Mouse (Mus musculus): ENCODE measurements around the gene Neurog1. TPM values are rescaled to one million over a fixed set of nuclear protein-coding genes. Genes with fewer than 3 reads are reported as not detected.

Gene Neurog1
- total and polyA plus RNA-seq, 3 experiments = not detected

DNA sequence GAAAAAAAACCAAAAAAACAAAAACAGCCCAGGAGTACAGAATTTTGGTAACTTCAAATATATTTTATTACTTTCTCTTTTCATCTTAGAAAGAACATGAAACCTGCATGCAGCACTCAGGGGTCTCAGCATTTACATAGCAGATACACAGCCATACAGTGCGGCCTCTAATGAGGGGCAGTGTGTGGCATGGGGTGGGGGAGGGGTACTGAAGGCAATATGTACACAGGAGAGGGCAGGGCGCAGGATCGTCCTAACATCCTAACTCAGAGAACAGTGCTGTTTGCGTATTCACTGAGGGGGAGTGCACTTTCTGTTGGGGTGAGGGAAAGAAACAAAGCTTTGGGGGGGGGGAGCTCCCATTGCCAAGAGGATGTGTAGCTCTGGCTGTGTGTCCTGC, 36.6 kb upstream of the Neurog1 start:
- TF ChIP-seq ZMIZ1 (IDR thresholded peaks at IDR 0.05; ENCODE audit: low read depth, low read length) (no peak), ETS1 (IDR thresholded peaks at IDR 0.05; ENCODE audit: low read depth, low read length) (no peak), MXI1 (IDR thresholded peaks at IDR 0.05; ENCODE audit: low read depth, low read length) (no peak), ZC3H11A (IDR thresholded peaks at IDR 0.05; ENCODE audit: low read depth, low read length) (no peak), ZKSCAN1 (IDR thresholded peaks at IDR 0.05; ENCODE audit: low read depth, low read length) (no peak), HCFC1 (IDR thresholded peaks at IDR 0.05; ENCODE audit: low read depth, low read length) (no peak), E2F4 (IDR thresholded peaks at IDR 0.05; ENCODE audit: borderline replicate concordance, low read depth, low read length) (no peak), MYC (IDR thresholded peaks at IDR 0.05; ENCODE audit: low read depth, low read length) (no peak), RCOR1 (IDR thresholded peaks at IDR 0.05; ENCODE audit: low read depth, low read length) (no peak)
- H3K27me3 ChIP-seq (ENCODE audit: control insufficient read depth in 1 of 2, insufficient read depth in 2 of 2, low read length in 2 of 2) = no peaks in the 10 kb centered on the region
- no peak for DNase-seq (ENCODE audit: low read depth, low spot score)
- H3K36me3 ChIP-seq (ENCODE audit: control insufficient read depth in 1 of 2, insufficient read depth in 2 of 2, low read length in 2 of 2) = no peaks in the 10 kb centered on the region
- no peaks in the 10 kb centered on the region for H3K9me3 ChIP-seq (replicated peaks; ENCODE audit: insufficient read depth, low read length)
- no peak overlapping the region for H3K9ac ChIP-seq (ENCODE audit: control insufficient read depth, low read depth, low read length, poor library complexity, severe bottlenecking)
- no peaks in the 10 kb centered on the region for H3K4me1 ChIP-seq (ENCODE audit: control insufficient read depth in 1 of 2, insufficient read depth in 2 of 2, low read length in 2 of 2)
- H3K27ac ChIP-seq (ENCODE audit: control insufficient read depth, low read depth, low read length) = no peak overlapping the region
- H3K79me2 ChIP-seq (ENCODE audit: control insufficient read depth, insufficient read depth, low read length, poor library complexity) = no peaks in the 10 kb centered on the region
- no peak overlapping the region for H3K4me3 ChIP-seq (ENCODE audit: control insufficient read depth in 1 of 2, insufficient read depth in 1 of 2, low read depth in 2 of 2, low read length in 2 of 2)

DNA sequence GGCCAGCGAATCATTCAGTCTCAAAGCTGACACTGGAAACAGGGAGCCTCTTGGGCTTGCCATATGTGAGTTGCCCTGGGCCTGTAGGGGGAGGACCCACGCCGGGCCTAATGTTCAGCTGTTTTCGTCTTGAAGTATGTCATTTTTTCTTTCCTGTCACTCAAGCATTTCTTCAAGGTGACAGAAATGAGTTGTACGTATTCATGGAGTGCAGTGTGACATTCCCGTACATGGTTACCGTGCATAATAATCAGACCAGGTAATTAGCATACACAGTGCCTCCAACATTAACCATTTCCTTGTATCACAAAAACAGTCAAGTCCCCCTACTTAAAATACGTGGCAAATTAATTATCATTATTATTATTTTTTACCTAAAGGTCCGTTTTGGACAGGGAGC, 35.1 kb upstream of the Neurog1 start:
- H3K9ac ChIP-seq (ENCODE audit: control insufficient read depth, low read depth, low read length, poor library complexity, severe bottlenecking) = no peak overlapping the region

DNA sequence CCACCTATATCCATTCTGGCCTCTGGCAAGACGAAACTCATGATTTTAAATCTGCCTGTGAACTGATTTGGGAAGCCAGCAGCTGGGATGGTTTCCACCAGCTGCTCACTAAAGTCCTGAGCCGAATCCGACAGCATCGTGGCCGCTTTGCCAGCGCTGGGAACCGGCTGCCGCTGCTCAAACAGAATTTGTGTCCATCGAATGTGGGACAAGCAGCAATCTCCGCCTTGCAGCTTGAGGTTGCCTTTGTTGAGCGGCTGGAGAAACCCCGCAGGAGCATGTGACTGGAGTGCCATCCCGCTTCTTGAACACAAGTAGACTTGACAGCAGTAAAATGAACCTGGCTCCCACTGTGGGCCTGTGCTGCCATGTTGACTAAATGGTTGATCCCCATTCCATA, 31.4 kb upstream of the Neurog1 start:
- Histone ChIP-seq H3K4me3 (ENCODE audit: control insufficient read depth in 1 of 2, insufficient read depth in 1 of 2, low read depth in 2 of 2, low read length in 2 of 2) (no peak overlapping the region), H3K27ac (ENCODE audit: control insufficient read depth, low read depth, low read length) (no peak overlapping the region), H3K36me3 (ENCODE audit: control insufficient read depth in 1 of 2, insufficient read depth in 2 of 2, low read length in 2 of 2) (no peaks in the 10 kb centered on the region), H3K27me3 (ENCODE audit: control insufficient read depth in 1 of 2, insufficient read depth in 2 of 2, low read length in 2 of 2) (no peaks in the 10 kb centered on the region), H3K4me1 (ENCODE audit: control insufficient read depth in 1 of 2, insufficient read depth in 2 of 2, low read length in 2 of 2) (no peaks in the 10 kb centered on the region), H3K9me3 (replicated peaks; ENCODE audit: insufficient read depth, low read length) (no peaks in the 10 kb centered on the region), H3K79me2 (ENCODE audit: control insufficient read depth, insufficient read depth, low read length, poor library complexity) (no peaks in the 10 kb centered on the region), H3K9ac (ENCODE audit: control insufficient read depth, low read depth, low read length, poor library complexity, severe bottlenecking) (no peak overlapping the region)
- no peak for DNase-seq (ENCODE audit: low read depth, low spot score)
- TF ChIP-seq MAX (IDR thresholded peaks at IDR 0.05; ENCODE audit: low read length) (no peak), POLR2AphosphoS5 (IDR thresholded peaks at IDR 0.05; ENCODE audit: borderline replicate concordance, low read depth, low read length) (no peak)

More for the DNA sequence above, 35.1 kb upstream of the Neurog1 start:
- Histone ChIP-seq H3K4me3 (ENCODE audit: control insufficient read depth in 1 of 2, insufficient read depth in 1 of 2, low read depth in 2 of 2, low read length in 2 of 2) (no peak overlapping the region), H3K27ac (ENCODE audit: control insufficient read depth, low read depth, low read length) (no peak overlapping the region), H3K27me3 (ENCODE audit: control insufficient read depth in 1 of 2, insufficient read depth in 2 of 2, low read length in 2 of 2) (no peaks in the 10 kb centered on the region), H3K9me3 (replicated peaks; ENCODE audit: insufficient read depth, low read length) (no peaks in the 10 kb centered on the region), H3K36me3 (ENCODE audit: control insufficient read depth in 1 of 2, insufficient read depth in 2 of 2, low read length in 2 of 2) (no peaks in the 10 kb centered on the region), H3K79me2 (ENCODE audit: control insufficient read depth, insufficient read depth, low read length, poor library complexity) (no peaks in the 10 kb centered on the region), H3K4me1 (ENCODE audit: control insufficient read depth in 1 of 2, insufficient read depth in 2 of 2, low read length in 2 of 2) (no peaks in the 10 kb centered on the region)
- TF ChIP-seq TBP (IDR thresholded peaks at IDR 0.05; ENCODE audit: low read depth, low read length) = no peak
- TF ChIP-seq ZC3H11A (IDR thresholded peaks at IDR 0.05; ENCODE audit: low read depth, low read length) = no peak
- TF ChIP-seq HCFC1 (IDR thresholded peaks at IDR 0.05; ENCODE audit: low read depth, low read length) = no peak
- no peak for TF ChIP-seq MXI1 (IDR thresholded peaks at IDR 0.05; ENCODE audit: low read depth, low read length)
- no peak for TF ChIP-seq CHD2 (IDR thresholded peaks at IDR 0.05; ENCODE audit: low read length)
- TF ChIP-seq POLR2AphosphoS5 (IDR thresholded peaks at IDR 0.05; ENCODE audit: borderline replicate concordance, low read depth, low read length) = no peak
- TF ChIP-seq MYB (IDR thresholded peaks at IDR 0.05; ENCODE audit: low read depth, low read length) = no peak
- no peak for TF ChIP-seq UBTF (IDR thresholded peaks at IDR 0.05; ENCODE audit: borderline replicate concordance, insufficient read depth, low read depth, low read length)
- no peak for TF ChIP-seq MAX (IDR thresholded peaks at IDR 0.05; ENCODE audit: low read length)
- TF ChIP-seq BHLHE40 (IDR thresholded peaks at IDR 0.05; ENCODE audit: borderline replicate concordance, low read depth, low read length) = no peak
- TF ChIP-seq NELFE (IDR thresholded peaks at IDR 0.05; ENCODE audit: low read depth, low read length) = no peak
- TF ChIP-seq TAL1 (IDR thresholded peaks at IDR 0.05; ENCODE audit: low read length) = no peak
- TF ChIP-seq GATA1 (IDR thresholded peaks at IDR 0.05; ENCODE audit: low read depth, low read length) = no peak
- no peak for TF ChIP-seq EP300 (IDR thresholded peaks at IDR 0.05; ENCODE audit: low read depth in 1 of 2, low read length in 2 of 2)
- no peak for TF ChIP-seq ELF1 (IDR thresholded peaks at IDR 0.05; ENCODE audit: low read depth, low read length)
- no peak for DNase-seq (ENCODE audit: low read depth, low spot score)
